Mouse (Mus musculus) midbrain, postnatal 0 days (tissue): ENCODE data around the gene Carmil2. TPM values are rescaled to one million over a fixed set of nuclear protein-coding genes. Genes with fewer than 3 reads are reported as not detected.
A peak's percentile ranks its signal among the peaks of the same experiment; 100 is the strongest.

Experiments
- ATAC-seq: fragments of 200-750 bp; cut with Nextera tagmentation; 2 replicates; pipeline ENCODE4 v1.8.0; 2017; ENCODE audit warnings: moderate number of reproducible peaks, mild to moderate bottlenecking, moderate TSS enrichment, moderate library complexity; ENCODE audit not compliant: low FRiP score
- DNase-seq: peaks from one replicate; pipeline ENCODE4 v3.0.0-alpha.2; 2015; ENCODE audit warnings: low spot score
- H3K27ac ChIP-seq: fragments of 300-500 bp; sonication (generic); 2 replicates; pipeline ENCODE4 v1.5.1; 2014; ENCODE audit warnings: low read depth, mild to moderate bottlenecking, low read length, mixed read lengths
- H3K27me3 ChIP-seq: fragments of 300-500 bp; sonication (generic); 2 replicates; pipeline ENCODE4 v1.6.1; 2014; ENCODE audit warnings: low read length, control low read depth, mixed read lengths; ENCODE audit not compliant: insufficient read depth
- H3K36me3 ChIP-seq: fragments of 300-500 bp; sonication (generic); 2 replicates; pipeline ENCODE4 v1.6.1; 2014; ENCODE audit warnings: low read length, control low read depth, mixed read lengths; ENCODE audit not compliant: insufficient read depth
- H3K4me1 ChIP-seq: fragments of 300-500 bp; sonication (generic); 2 replicates; pipeline ENCODE4 v1.6.1; 2014; ENCODE audit warnings: mild to moderate bottlenecking, control low read depth, antibody characterized with exemption, low read length, mixed read lengths; ENCODE audit not compliant: insufficient read depth
- H3K4me2 ChIP-seq: fragments of 300-500 bp; sonication (generic); 2 replicates; pipeline ENCODE4 v1.6.1; 2014; ENCODE audit warnings: low read depth, mild to moderate bottlenecking, low read length, mixed read lengths; ENCODE audit not compliant: poor library complexity, severe bottlenecking
- H3K4me3 ChIP-seq: fragments of 300-500 bp; sonication (generic); 2 replicates; pipeline ENCODE4 v1.5.1; 2014; ENCODE audit warnings: low read depth, mild to moderate bottlenecking, low read length, moderate library complexity
- H3K9ac ChIP-seq: fragments of 300-500 bp; sonication (generic); replicated peaks from 2 replicates; pipeline ENCODE4 v1.6.1; 2014; ENCODE audit warnings: mild to moderate bottlenecking, low read length, moderate library complexity, mixed read lengths; ENCODE audit not compliant: poor library complexity, severe bottlenecking
- H3K9me3 ChIP-seq: fragments of 300-500 bp; sonication (generic); 2 replicates; pipeline ENCODE4 v1.6.1; 2016; ENCODE audit warnings: low read length, control low read depth
- CTCF ChIP-seq: IDR thresholded peaks from 2 replicates; pipeline ENCODE4 v1.5.1; 2016; ENCODE audit warnings: antibody characterized with exemption, mild to moderate bottlenecking
- WGBS: fragments of 180-500 bp; shearing (Covaris S2); extraction: QIAGEN DNeasy Blood & Tissue Kit; methylation state at CpG from one replicate; pipeline ENCODE4 v1.1.7; 2014; 5-methylcytosine and 5-hydroxymethylcytosine counted together
- polyA plus RNA-seq: library from polyadenylated mRNA; unstranded; fragments of >200 nt; fragmentation: Nextera tagmentation; extraction: Ambion mirVana; gene quantifications from 2 replicates; pipeline ENCODE4 v1.2.1, GENCODE M21; 2015
- total RNA-seq: library from RNA; depleted of rRNA; stranded (reverse); fragments of >200 nt; gene quantifications from 2 replicates; pipeline ENCODE4 v1.2.3, GENCODE M21; 2014; rRNA removed

The Carmil2 gene
- 5.4 and 5.6 TPM in 2 replicates for total RNA-seq
- 35.1 and 36.0 TPM in 2 replicates for polyA plus RNA-seq

DNA sequence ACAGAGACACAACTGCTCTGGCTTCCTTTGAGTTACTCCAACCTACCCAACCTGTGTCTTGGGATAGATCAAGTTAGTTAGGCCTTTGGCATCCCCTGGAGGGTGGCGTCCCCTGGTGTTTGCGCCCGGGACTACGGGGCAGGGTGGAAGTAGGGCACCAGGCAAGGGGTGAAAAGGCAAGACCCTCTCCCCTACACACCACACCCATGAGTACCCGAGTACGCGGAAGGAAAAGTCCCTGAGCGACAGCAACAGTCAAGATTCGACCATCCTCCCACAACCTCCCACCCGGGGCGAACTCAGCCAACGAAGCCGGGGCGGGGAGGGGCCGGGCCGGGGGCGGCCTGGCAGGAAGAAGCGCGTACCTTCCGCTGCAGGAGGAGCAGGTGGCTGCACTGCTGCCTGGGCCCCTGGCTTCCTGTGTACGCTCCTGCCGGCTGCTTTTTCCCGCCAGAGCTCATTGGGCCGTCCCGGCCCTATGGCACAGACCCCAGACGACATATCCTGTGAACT, at the start of gene Carmil2:
Gene Carmil2 (plus strand): TSS at position 479 of the 513 bp plus-strand sequence.
- Histone ChIP-seq H3K36me3 (peaks cover 28% of the 10 kb centered on the region), H3K4me1 (no peaks in the 10 kb centered on the region), H3K27ac (no peak within 1 kb of the TSS), H3K9ac (no peak within 1 kb of the TSS), H3K9me3 (no peaks in the 10 kb centered on the region), H3K4me2 (no peak within 1 kb of the TSS), H3K27me3 (no peaks in the 10 kb centered on the region), H3K4me3 (no peak within 1 kb of the TSS)
- ATAC-seq = 0 out of 2 replicates have a peak, but pooled peaks have one; percentile 18
- DNase-seq = no peak
- peak; percentile 63 for TF ChIP-seq CTCF
- WGBS = 18% methylated on average over 21 of the region's 26 CpGs

DNA sequence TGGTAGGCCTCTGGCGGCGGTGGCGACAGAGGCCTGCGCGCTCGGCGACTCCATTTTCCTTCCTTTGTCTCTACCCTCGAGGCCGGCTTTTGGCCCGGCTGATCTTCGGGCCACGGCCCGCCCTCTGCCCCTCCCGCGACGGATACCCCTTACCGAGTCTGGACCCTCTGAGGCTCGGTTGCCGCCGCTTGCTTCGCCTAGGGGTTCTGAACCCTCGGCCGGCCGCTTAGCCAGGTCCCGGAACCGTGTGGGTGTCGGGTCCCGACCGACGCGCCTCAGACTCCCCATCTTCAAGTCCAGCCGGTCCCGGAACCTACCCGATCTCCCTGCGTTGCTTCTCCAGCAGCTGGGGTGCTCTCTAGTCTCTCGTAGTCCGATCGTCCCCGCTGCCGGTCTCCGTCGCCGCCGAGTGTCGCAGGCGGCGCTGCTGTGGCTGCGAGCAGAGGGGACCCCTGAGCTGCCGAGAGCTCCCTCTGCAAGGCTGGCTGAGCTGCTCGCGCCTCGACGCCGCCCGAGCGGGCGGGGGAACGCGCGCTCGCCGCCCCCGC, 49.0 kb upstream of the Carmil2 start, which contains the start of gene Agrp:
Gene Agrp (minus strand): TSS at position 431 of the 548 bp plus-strand sequence.
- Histone ChIP-seq H3K27me3 (no peaks in the 10 kb centered on the region), H3K4me2 (peak within 1 kb of the TSS; percentile 84), H3K9ac (peak within 1 kb of the TSS; percentile 98), H3K36me3 (no peaks in the 10 kb centered on the region), H3K4me1 (peaks cover 5% of the 10 kb centered on the region; the same call in 1 of the 2 replicates), H3K9me3 (no peaks in the 10 kb centered on the region), H3K4me3 (peak within 1 kb of the TSS; percentile 84), H3K27ac (peak within 1 kb of the TSS; percentile 99)
- DNase-seq (peak; percentile 63), ATAC-seq (peak; percentile 38)
- peak; percentile 25; the same call in 1 of the 2 replicates for TF ChIP-seq CTCF
- WGBS = under 1% methylated on average over 59 of the region's 63 CpGs

DNA sequence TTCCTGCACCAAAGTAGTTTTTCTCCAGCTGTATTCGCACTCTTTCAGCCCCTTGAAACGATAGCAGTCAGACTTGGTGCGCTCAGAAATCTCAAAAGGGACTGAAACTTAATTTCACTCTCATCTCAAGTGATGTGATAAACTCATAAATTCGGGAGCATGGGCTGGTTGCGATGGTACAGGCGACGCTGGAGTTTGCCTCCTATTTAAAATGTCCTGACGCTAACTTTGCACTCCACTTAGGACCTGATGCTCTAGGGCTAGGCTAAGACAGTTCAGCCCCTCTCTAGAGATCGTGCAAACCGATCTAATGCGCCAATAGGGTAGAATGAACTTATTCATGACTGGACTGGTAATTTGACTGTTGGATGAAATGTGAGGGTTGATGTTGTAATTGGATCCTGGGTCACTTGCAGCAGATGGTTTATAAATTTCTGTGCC, 48.5 kb upstream of the Carmil2 start:
- 0% methylated on average over 11 of the region's 11 CpGs for WGBS
- peak overlapping the region; percentile 98 for H3K9ac ChIP-seq
- peaks cover 5% of the 10 kb centered on the region; the same call in 1 of the 2 replicates for H3K4me1 ChIP-seq
- H3K4me2 ChIP-seq = peak overlapping the region; percentile 84
- no peak for TF ChIP-seq CTCF
- DNase-seq (no peak), ATAC-seq (no peak)
- no peaks in the 10 kb centered on the region for H3K36me3 ChIP-seq
- H3K9me3 ChIP-seq = no peaks in the 10 kb centered on the region
- H3K4me3 ChIP-seq = peak overlapping the region; percentile 84
- no peaks in the 10 kb centered on the region for H3K27me3 ChIP-seq
- peak overlapping the region; percentile 99 for H3K27ac ChIP-seq

DNA sequence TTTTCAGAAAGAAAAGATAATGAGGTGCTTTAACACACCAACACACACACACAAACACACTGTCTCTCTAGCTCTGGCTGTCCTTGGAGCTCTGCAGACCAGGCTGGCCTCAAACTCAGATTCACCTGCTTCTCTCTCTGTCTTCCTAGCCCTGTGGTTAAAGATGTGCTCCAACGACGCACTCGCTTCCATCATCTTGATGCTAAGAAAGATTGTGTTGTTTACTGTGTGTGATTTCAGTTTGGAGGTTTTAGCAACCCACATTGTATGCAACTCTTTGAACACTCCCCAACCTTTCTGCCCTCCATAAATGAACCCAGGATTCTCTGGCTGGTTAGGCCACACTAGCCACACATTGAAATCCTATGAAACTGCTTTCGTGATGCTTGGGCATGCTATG, 47.6 kb upstream of the Carmil2 start:
- no peak overlapping the region for H3K27ac ChIP-seq
- H3K4me2 ChIP-seq = no peak overlapping the region
- H3K4me1 ChIP-seq = peaks cover 5% of the 10 kb centered on the region; the same call in 1 of the 2 replicates
- H3K4me3 ChIP-seq = 0 out of 2 replicates have a peak overlapping the region, but pooled peaks have one; percentile 14
- DNase-seq = no peak
- WGBS = 86% methylated on average over 4 of the region's 4 CpGs
- no peaks in the 10 kb centered on the region for H3K27me3 ChIP-seq
- ATAC-seq = no peak
- H3K9ac ChIP-seq = no peak overlapping the region
- H3K9me3 ChIP-seq = no peaks in the 10 kb centered on the region
- H3K36me3 ChIP-seq = no peaks in the 10 kb centered on the region
- TF ChIP-seq CTCF = no peak

DNA sequence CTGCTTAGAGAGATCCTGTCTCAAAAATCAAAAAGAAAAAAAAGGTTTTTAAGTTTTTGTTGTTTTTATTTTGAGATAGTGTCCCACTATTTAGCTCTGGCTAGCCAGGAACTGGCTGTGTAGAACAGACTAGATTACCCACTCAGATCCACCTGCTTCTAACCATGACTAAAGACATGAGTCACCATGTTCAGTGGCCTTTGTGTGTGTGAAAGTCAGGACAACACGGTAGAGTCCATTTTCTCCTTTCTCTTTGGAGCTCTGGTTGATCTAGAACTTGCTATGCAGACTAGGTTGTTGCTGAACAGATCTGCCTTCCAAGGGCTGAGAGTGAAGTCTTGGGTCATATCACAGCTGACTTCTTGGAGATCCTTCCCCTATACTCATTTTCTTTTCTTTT, 46.2 kb upstream of the Carmil2 start:
- H3K27ac ChIP-seq = no peak overlapping the region
- H3K9ac ChIP-seq = no peak overlapping the region
- WGBS = 75% methylated on average over 1 of the region's 1 CpGs
- H3K27me3 ChIP-seq = no peaks in the 10 kb centered on the region
- no peaks in the 10 kb centered on the region for H3K9me3 ChIP-seq
- no peak overlapping the region for H3K4me2 ChIP-seq
- DNase-seq (no peak), ATAC-seq (no peak)
- H3K4me3 ChIP-seq = no peak overlapping the region
- peaks cover 5% of the 10 kb centered on the region; the same call in 1 of the 2 replicates for H3K4me1 ChIP-seq
- H3K36me3 ChIP-seq = 0 out of 2 replicates have a peak, but pooled peaks cover 3% of the 10 kb centered on the region
- no peak for TF ChIP-seq CTCF

DNA sequence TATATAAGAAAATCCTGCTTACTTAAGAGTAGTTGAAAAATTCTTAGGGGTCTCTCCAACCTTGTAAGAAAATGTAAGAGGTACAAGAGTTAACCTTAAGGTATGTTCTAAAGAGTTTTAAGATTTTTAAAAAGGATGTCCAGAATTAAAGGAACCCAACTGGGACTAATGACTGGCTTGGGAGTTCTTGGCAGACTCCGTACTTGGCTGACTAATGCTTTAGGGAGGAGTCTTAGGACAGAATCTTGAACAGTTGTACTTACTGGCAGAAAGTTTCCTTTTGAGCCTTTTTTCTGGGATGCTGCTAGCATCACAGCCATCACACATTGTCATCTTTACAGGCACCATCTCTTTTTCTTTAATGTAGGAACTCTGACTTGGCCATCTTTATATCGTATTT, 45.6 kb upstream of the Carmil2 start:
- Histone ChIP-seq H3K27me3 (no peaks in the 10 kb centered on the region), H3K4me3 (no peak overlapping the region), H3K36me3 (0 out of 2 replicates have a peak, but pooled peaks cover 6% of the 10 kb centered on the region), H3K9ac (no peak overlapping the region), H3K4me1 (peaks cover 5% of the 10 kb centered on the region; the same call in 1 of the 2 replicates), H3K9me3 (no peaks in the 10 kb centered on the region), H3K4me2 (no peak overlapping the region), H3K27ac (no peak overlapping the region)
- 76% methylated on average over 2 of the region's 2 CpGs for WGBS
- TF ChIP-seq CTCF = no peak
- ATAC-seq (no peak), DNase-seq (peak; percentile 29)
